Mouse (Mus musculus): ENCODE results near the gene Arid3a. TPM values are rescaled to one million over a fixed set of nuclear protein-coding genes. Genes with fewer than 3 reads are reported as not detected.

Gene Arid3a
- polyA plus RNA-seq, 1 experiment from 2014 or later = 11.1 TPM

GRCm38 (mm10) chr10:79979401-79980155 is 52.7 kb downstream of the Arid3a start:
- H3K27me3 ChIP-seq (ENCODE audit: insufficient read depth, poor library complexity, severe bottlenecking) = peaks cover 20% of the 10 kb centered on the region
- peaks cover 73% of the 10 kb centered on the region for H3K36me3 ChIP-seq
- H3K4me1 ChIP-seq (replicated peaks) = peaks cover 36% of the 10 kb centered on the region
- H3K4me3 ChIP-seq = no peak overlapping the region; the same call in 1 of the 2 replicates
- DNase-seq (ENCODE audit: low spot score) = no peak
- H3K9me3 ChIP-seq = 0 out of 2 replicates have a peak, but pooled peaks cover 9% of the 10 kb centered on the region
- 93% methylated on average over 22 of the region's 22 CpGs for WGBS
- H3K27ac ChIP-seq = no peak overlapping the region

- peaks cover 24% of the 10 kb centered on the region for H3K27me3 ChIP-seq (ENCODE audit: insufficient read depth, poor library complexity, severe bottlenecking)
- peaks cover 60% of the 10 kb centered on the region for H3K4me1 ChIP-seq (replicated peaks)
- peaks cover 38% of the 10 kb centered on the region for H3K36me3 ChIP-seq
- peak overlapping the region; percentile 93 for H3K27ac ChIP-seq
- H3K9me3 ChIP-seq = no peaks in the 10 kb centered on the region
- peak overlapping the region; percentile 78 for H3K4me3 ChIP-seq
- no peak for DNase-seq (ENCODE audit: low spot score)
- 70% methylated on average over 5 of the region's 5 CpGs for WGBS
Observed at GRCm38 (mm10) chr10:79983205-79983604, 56.4 kb downstream of the Arid3a start.

GRCm38 (mm10) chr10:79983670-79984069 is 56.8 kb downstream of the Arid3a start:
- WGBS = under 1% methylated on average over 21 of the region's 21 CpGs
- peaks cover 26% of the 10 kb centered on the region for H3K27me3 ChIP-seq (ENCODE audit: insufficient read depth, poor library complexity, severe bottlenecking)
- H3K4me1 ChIP-seq (replicated peaks) = peaks cover 65% of the 10 kb centered on the region

GRCm38 (mm10) chr10:79984195-79984816 is 57.5 kb downstream of the Arid3a start, which contains the start of gene Tmem259:
Gene Tmem259, minus strand, starts transcription at chr10:79984330.
- DNase-seq (ENCODE audit: low spot score) = peak; percentile 85
- Histone ChIP-seq H3K36me3 (peaks cover 27% of the 10 kb centered on the region), H3K9me3 (no peaks in the 10 kb centered on the region), H3K27me3 (ENCODE audit: insufficient read depth, poor library complexity, severe bottlenecking) (peaks cover 33% of the 10 kb centered on the region), H3K4me3 (peak within 1 kb of the TSS; percentile 78), H3K4me1 (replicated peaks) (peaks cover 71% of the 10 kb centered on the region), H3K27ac (peak within 1 kb of the TSS; percentile 93)
- under 1% methylated on average over 49 of the region's 49 CpGs for WGBS

More at GRCm38 (mm10) chr10:79983670-79984069, 56.8 kb downstream of the Arid3a start:
- peaks cover 33% of the 10 kb centered on the region for H3K36me3 ChIP-seq
- H3K4me3 ChIP-seq = peak overlapping the region; percentile 78
- peak; percentile 66 for DNase-seq (ENCODE audit: low spot score)
- no peaks in the 10 kb centered on the region for H3K9me3 ChIP-seq
- H3K27ac ChIP-seq = peak overlapping the region; percentile 93

- peaks cover 74% of the 10 kb centered on the region for H3K4me1 ChIP-seq (replicated peaks)
- peak overlapping the region; percentile 78 for H3K4me3 ChIP-seq
- peak overlapping the region; percentile 93 for H3K27ac ChIP-seq
- peaks cover 38% of the 10 kb centered on the region for H3K27me3 ChIP-seq (ENCODE audit: insufficient read depth, poor library complexity, severe bottlenecking)
- WGBS = under 1% methylated on average over 22 of the region's 22 CpGs
- H3K36me3 ChIP-seq = peaks cover 21% of the 10 kb centered on the region
- peak; percentile 95 for DNase-seq (ENCODE audit: low spot score)
- H3K9me3 ChIP-seq = no peaks in the 10 kb centered on the region
Observed at GRCm38 (mm10) chr10:79984871-79985270, 58.0 kb downstream of the Arid3a start.

GRCm38 (mm10) chr10:79985334-79986231 is 58.7 kb downstream of the Arid3a start:
- DNase-seq (ENCODE audit: low spot score) = peak; percentile 60
- peak overlapping the region; percentile 78 for H3K4me3 ChIP-seq
- peaks cover 46% of the 10 kb centered on the region for H3K27me3 ChIP-seq (ENCODE audit: insufficient read depth, poor library complexity, severe bottlenecking)
- 5% methylated on average over 35 of the region's 35 CpGs for whole genome bisulfite sequencing
- peaks cover 74% of the 10 kb centered on the region for H3K4me1 ChIP-seq (replicated peaks)
- peak overlapping the region; percentile 93 for H3K27ac ChIP-seq
- H3K36me3 ChIP-seq = peaks cover 14% of the 10 kb centered on the region
- H3K9me3 ChIP-seq = no peaks in the 10 kb centered on the region

GRCm38 (mm10) chr10:79986232-79986878 is 59.5 kb downstream of the Arid3a start:
- Histone ChIP-seq H3K36me3 (peaks cover 13% of the 10 kb centered on the region), H3K9me3 (peaks cover 6% of the 10 kb centered on the region; the same call in 1 of the 2 replicates), H3K4me3 (peak overlapping the region; percentile 78), H3K27me3 (ENCODE audit: insufficient read depth, poor library complexity, severe bottlenecking) (peaks cover 53% of the 10 kb centered on the region), H3K27ac (peak overlapping the region; percentile 93), H3K4me1 (replicated peaks) (peaks cover 71% of the 10 kb centered on the region)
- 44% methylated on average over 6 of the region's 6 CpGs for WGBS
- DNase-seq (ENCODE audit: low spot score) = no peak

GRCm38 (mm10) chr10:79986963-79987362 is 60.1 kb downstream of the Arid3a start:
- Histone ChIP-seq H3K4me3 (peak overlapping the region; percentile 61), H3K36me3 (peaks cover 13% of the 10 kb centered on the region), H3K27me3 (ENCODE audit: insufficient read depth, poor library complexity, severe bottlenecking) (peaks cover 54% of the 10 kb centered on the region), H3K4me1 (replicated peaks) (peaks cover 65% of the 10 kb centered on the region), H3K27ac (peak overlapping the region; percentile 87; the same call in 1 of the 2 replicates), H3K9me3 (peaks cover 12% of the 10 kb centered on the region; the same call in 1 of the 2 replicates)
- peak; percentile 88 for DNase-seq (ENCODE audit: low spot score)
- 3% methylated on average over 11 of the region's 11 CpGs for WGBS

GRCm38 (mm10) chr10:79987771-79988505 is 61.1 kb downstream of the Arid3a start:
- Histone ChIP-seq H3K9me3 (peaks cover 16% of the 10 kb centered on the region; the same call in 1 of the 2 replicates), H3K27me3 (ENCODE audit: insufficient read depth, poor library complexity, severe bottlenecking) (peaks cover 54% of the 10 kb centered on the region), H3K4me1 (replicated peaks) (peaks cover 57% of the 10 kb centered on the region), H3K27ac (peak overlapping the region; percentile 87), H3K4me3 (peak overlapping the region; percentile 61), H3K36me3 (peaks cover 19% of the 10 kb centered on the region)
- no peak for DNase-seq (ENCODE audit: low spot score)
- 10% methylated on average over 27 of the region's 27 CpGs for WGBS

GRCm38 (mm10) chr10:79988506-79989271 is 61.8 kb downstream of the Arid3a start, which contains the start of gene Cnn2:
Gene Cnn2, plus strand, starts transcription at chr10:79988584.
- Histone ChIP-seq H3K36me3 (peaks cover 26% of the 10 kb centered on the region), H3K27ac (peak within 1 kb of the TSS; percentile 87), H3K4me3 (peak within 1 kb of the TSS; percentile 61), H3K27me3 (ENCODE audit: insufficient read depth, poor library complexity, severe bottlenecking) (peaks cover 54% of the 10 kb centered on the region), H3K4me1 (replicated peaks) (peaks cover 50% of the 10 kb centered on the region), H3K9me3 (peaks cover 16% of the 10 kb centered on the region; the same call in 1 of the 2 replicates)
- peak; percentile 70 for DNase-seq (ENCODE audit: low spot score)
- under 1% methylated on average over 59 of the region's 59 CpGs for WGBS
